Mouse (Mus musculus) MEL (cell line): Measurements from ENCODE around the gene Cldn19. TPM values are rescaled to one million over a fixed set of nuclear protein-coding genes. Genes with fewer than 3 reads are reported as not detected.

Experiments
- DNase-seq: peaks from one replicate; pipeline ENCODE4 v3.0.0; 2011; ENCODE audit warnings: low read depth, low spot score
- H3K27ac ChIP-seq: 2 replicates; pipeline ENCODE4 v1.5.1; 2012; ENCODE audit warnings: low read depth, mild to moderate bottlenecking, control low read depth, low read length, moderate library complexity; ENCODE audit not compliant: control insufficient read depth
- H3K27me3 ChIP-seq, 2 experiments: fragments of 150-350 bp in 1 of 2; sonication (generic) in 1 of 2; 2 replicates each; pipeline ENCODE4 v1.6.1; 2012; ENCODE audit warnings: low read length in 2 of 2, mild to moderate bottlenecking in 2 of 2, improper control_type of control experiment in 1 of 2, moderate library complexity in 1 of 2; ENCODE audit not compliant: insufficient read depth in 2 of 2, control insufficient read depth in 1 of 2
- H3K36me3 ChIP-seq, 2 experiments: 2 replicates each; pipeline ENCODE4 v1.6.1; 2012 to 2014; ENCODE audit warnings: low read length in 2 of 2, improper control_type of control experiment in 1 of 2, inconsistent platforms in 1 of 2, mild to moderate bottlenecking in 1 of 2; ENCODE audit not compliant: insufficient read depth in 2 of 2, control insufficient read depth in 1 of 2
- H3K4me1 ChIP-seq, 2 experiments: fragments of 150-350 bp in 1 of 2; sonication (generic) in 1 of 2; 2 replicates each; pipeline ENCODE4 v1.6.1; 2012; ENCODE audit warnings: low read length in 2 of 2, improper control_type of control experiment in 1 of 2, mild to moderate bottlenecking in 1 of 2; ENCODE audit not compliant: insufficient read depth in 2 of 2, control insufficient read depth in 1 of 2
- H3K4me3 ChIP-seq, 2 experiments: fragments of 150-350 bp in 1 of 2; sonication (generic) in 1 of 2; 2 replicates each; pipeline ENCODE4 v1.5.1; 2012; ENCODE audit warnings: low read depth in 2 of 2, low read length in 2 of 2, mild to moderate bottlenecking in 2 of 2, moderate library complexity in 2 of 2, control low read depth in 1 of 2, improper control_type of control experiment in 1 of 2; ENCODE audit not compliant: control insufficient read depth in 1 of 2, insufficient read depth in 1 of 2
- H3K79me2 ChIP-seq: 2 replicates; pipeline ENCODE4 v1.6.1; 2012; ENCODE audit warnings: mild to moderate bottlenecking, low read length, moderate library complexity; ENCODE audit not compliant: control insufficient read depth, poor library complexity, insufficient read depth
- H3K9ac ChIP-seq: 2 replicates; pipeline ENCODE4 v1.6.1; 2012; ENCODE audit warnings: low read depth, mild to moderate bottlenecking, control low read depth, low read length, moderate library complexity; ENCODE audit not compliant: control insufficient read depth, poor library complexity, severe bottlenecking
- H3K9me3 ChIP-seq: fragments of 150-350 bp; sonication (generic); replicated peaks from 2 replicates; pipeline ENCODE4 v1.6.1; 2012; ENCODE audit warnings: mild to moderate bottlenecking, low read length, improper control_type of control experiment, moderate library complexity; ENCODE audit not compliant: insufficient read depth
- BHLHE40 ChIP-seq: IDR thresholded peaks from 2 replicates; pipeline ENCODE4 v1.6.1; 2012; ENCODE audit warnings: low read depth, mild to moderate bottlenecking, inconsistent platforms, low read length, improper control_type of control experiment, borderline replicate concordance
- CHD1 ChIP-seq: IDR thresholded peaks from 2 replicates; pipeline ENCODE4 v1.6.1; 2012; ENCODE audit warnings: low read depth, mild to moderate bottlenecking, inconsistent platforms, low read length, improper control_type of control experiment
- CTCF ChIP-seq, 3 experiments: IDR thresholded peaks in 2 of 3; conservative IDR thresholded peaks in 1 of 3; 2 replicates each; pipeline ENCODE4 v1.5.1; 2011 to 2012; ENCODE audit warnings: low read length in 3 of 3, low read depth in 2 of 3, mild to moderate bottlenecking in 2 of 3, improper control_type of control experiment in 1 of 3, inconsistent platforms in 1 of 3, mixed read lengths in 1 of 3, moderate library complexity in 1 of 3; ENCODE audit not compliant: control insufficient read depth in 1 of 3, insufficient read depth in 1 of 3, poor library complexity in 1 of 3, severe bottlenecking in 1 of 3
- E2F4 ChIP-seq: IDR thresholded peaks from 2 replicates; pipeline ENCODE4 v1.6.1; 2011; ENCODE audit warnings: low read depth, low read length, improper control_type of control experiment, borderline replicate concordance
- ELF1 ChIP-seq: IDR thresholded peaks from 2 replicates; pipeline ENCODE4 v1.6.1; 2014; ENCODE audit warnings: low read depth, mild to moderate bottlenecking, inconsistent platforms, low read length, improper control_type of control experiment, moderate library complexity
- EP300 ChIP-seq, 2 experiments: IDR thresholded peaks; 2 replicates each; pipeline ENCODE4 v1.6.1; 2011; ENCODE audit warnings: improper control_type of control experiment in 2 of 2, low read length in 2 of 2, low read depth in 1 of 2, mild to moderate bottlenecking in 1 of 2
- GATA1 ChIP-seq: IDR thresholded peaks from 2 replicates; pipeline ENCODE4 v1.6.1; 2011; ENCODE audit warnings: low read depth, low read length, improper control_type of control experiment
- MAX ChIP-seq: IDR thresholded peaks from 2 replicates; pipeline ENCODE4 v1.6.1; 2011; ENCODE audit warnings: low read length, improper control_type of control experiment
- MEF2A ChIP-seq: IDR thresholded peaks from 2 replicates; pipeline ENCODE4 v1.6.1; 2014; ENCODE audit warnings: low read depth, mild to moderate bottlenecking, inconsistent platforms, low read length, improper control_type of control experiment; ENCODE audit not compliant: poor library complexity, insufficient replicate concordance, severe bottlenecking; ENCODE audit errors: extremely low read depth
- MYB ChIP-seq: IDR thresholded peaks from 2 replicates; pipeline ENCODE4 v1.6.1; 2011; ENCODE audit warnings: mild to moderate bottlenecking, low read depth, low read length, improper control_type of control experiment
- MYC ChIP-seq: IDR thresholded peaks from 2 replicates; pipeline ENCODE4 v1.6.1; 2011; ENCODE audit warnings: low read depth, mild to moderate bottlenecking, low read length, improper control_type of control experiment, moderate library complexity
- NRF1 ChIP-seq: IDR thresholded peaks from 2 replicates; pipeline ENCODE4 v1.6.1; 2014; ENCODE audit warnings: low read depth, mild to moderate bottlenecking, inconsistent platforms, low read length, improper control_type of control experiment, moderate library complexity; ENCODE audit not compliant: poor library complexity, insufficient read depth, severe bottlenecking
- POLR2A ChIP-seq, 2 experiments: IDR thresholded peaks; 2 replicates each; pipeline ENCODE4 v1.6.1; 2011 to 2012; ENCODE audit warnings: low read length in 2 of 2, mild to moderate bottlenecking in 2 of 2, control low read depth in 1 of 2, improper control_type of control experiment in 1 of 2, low read depth in 1 of 2, moderate library complexity in 1 of 2; ENCODE audit not compliant: control insufficient read depth in 1 of 2, insufficient read depth in 1 of 2, poor library complexity in 1 of 2
- POLR2AphosphoS2 ChIP-seq: IDR thresholded peaks from 2 replicates; pipeline ENCODE4 v1.6.1; 2011; ENCODE audit warnings: low read length, improper control_type of control experiment
- POLR2AphosphoS5 ChIP-seq: IDR thresholded peaks from 2 replicates; pipeline ENCODE4 v1.6.1; 2012; ENCODE audit warnings: low read depth, borderline replicate concordance, mild to moderate bottlenecking, inconsistent platforms, low read length, moderate library complexity, mixed read lengths
- RAD21 ChIP-seq: IDR thresholded peaks from 2 replicates; pipeline ENCODE4 v1.6.1; 2011; ENCODE audit warnings: mild to moderate bottlenecking, low read depth, low read length, improper control_type of control experiment
- RCOR1 ChIP-seq: IDR thresholded peaks from 2 replicates; pipeline ENCODE4 v1.6.1; 2012; ENCODE audit warnings: low read depth, mild to moderate bottlenecking, inconsistent platforms, low read length, improper control_type of control experiment
- SIN3A ChIP-seq: IDR thresholded peaks from 2 replicates; pipeline ENCODE4 v1.6.1; 2012; ENCODE audit warnings: low read length, improper control_type of control experiment, inconsistent platforms
- TAL1 ChIP-seq: IDR thresholded peaks from 2 replicates; pipeline ENCODE4 v1.6.1; 2012; ENCODE audit warnings: mild to moderate bottlenecking, inconsistent platforms, low read length, moderate library complexity, mixed read lengths
- TCF12 ChIP-seq: IDR thresholded peaks from 2 replicates; pipeline ENCODE4 v1.6.1; 2014; ENCODE audit warnings: low read depth, mild to moderate bottlenecking, inconsistent platforms, low read length, improper control_type of control experiment, moderate library complexity
- UBTF ChIP-seq: IDR thresholded peaks from 2 replicates; pipeline ENCODE4 v1.6.1; 2012; ENCODE audit warnings: low read depth, mild to moderate bottlenecking, inconsistent platforms, low read length, improper control_type of control experiment, moderate library complexity, borderline replicate concordance; ENCODE audit not compliant: insufficient read depth
- USF1 ChIP-seq: IDR thresholded peaks from 2 replicates; pipeline ENCODE4 v1.6.1; 2014; ENCODE audit warnings: low read depth, mild to moderate bottlenecking, inconsistent platforms, low read length, improper control_type of control experiment, moderate library complexity
- USF2 ChIP-seq, 2 experiments: IDR thresholded peaks; 2 replicates each; pipeline ENCODE4 v1.6.1; 2011 to 2012; ENCODE audit warnings: improper control_type of control experiment in 2 of 2, low read length in 2 of 2, borderline replicate concordance in 1 of 2, inconsistent platforms in 1 of 2, low read depth in 1 of 2, mild to moderate bottlenecking in 1 of 2; ENCODE audit not compliant: insufficient read depth in 1 of 2
- ZC3H11A ChIP-seq: IDR thresholded peaks from 2 replicates; pipeline ENCODE4 v1.6.1; 2012; ENCODE audit warnings: low read depth, mild to moderate bottlenecking, inconsistent platforms, low read length, improper control_type of control experiment
- ZKSCAN1 ChIP-seq: IDR thresholded peaks from 2 replicates; pipeline ENCODE4 v1.6.1; 2012; ENCODE audit warnings: low read depth, mild to moderate bottlenecking, inconsistent platforms, low read length, improper control_type of control experiment, moderate library complexity
- ZMIZ1 ChIP-seq: IDR thresholded peaks from 2 replicates; pipeline ENCODE4 v1.6.1; 2012; ENCODE audit warnings: low read depth, mild to moderate bottlenecking, inconsistent platforms, low read length, improper control_type of control experiment, moderate library complexity
- polyA plus RNA-seq, 2 experiments: library from polyadenylated mRNA; stranded (reverse) in 1 of 2; unstranded in 1 of 2; fragments of >175 nt in 1 of 2; fragments of >200 nt in 1 of 2; gene quantifications; 2 replicates each; pipeline versions ENCODE4 v1.2.1 to v1.2.4; 2012; ENCODE audit warnings: low replicate concordance in 2 of 2, low read depth in 1 of 2; ENCODE audit not compliant: insufficient read length in 2 of 2, insufficient read depth in 1 of 2, missing spikeins in 1 of 2
- total RNA-seq: library from RNA; depleted of rRNA; stranded (reverse); fragments of 300-350 nt; gene quantifications from 2 replicates; pipeline ENCODE4 v1.2.3, GENCODE M21; 2012

Cldn19 gene
- total and polyA plus RNA-seq, 3 experiments: not detected

DNA sequence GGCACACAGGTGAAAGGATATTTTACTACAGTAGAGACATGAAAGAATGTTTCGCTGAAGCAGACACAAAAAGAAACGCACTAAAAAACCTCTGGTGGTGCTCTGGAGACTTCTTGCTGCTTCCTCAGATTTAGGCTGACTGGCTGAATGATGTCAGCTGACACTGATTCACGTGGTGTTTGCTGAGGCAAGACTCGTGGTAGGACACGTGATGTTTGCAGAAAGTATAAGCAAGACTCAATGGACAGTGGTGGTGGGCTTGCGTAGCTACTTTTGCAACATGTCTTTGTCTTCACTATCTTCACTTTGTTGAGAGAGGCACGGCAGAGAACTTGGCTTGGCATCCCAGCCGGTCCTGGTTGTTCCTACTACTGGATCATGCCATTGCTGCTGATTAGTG is 48.1 kb downstream of the Cldn19 start:
- no peaks in the 10 kb centered on the region for H3K79me2 ChIP-seq
- no peaks in the 10 kb centered on the region for H3K27me3 ChIP-seq
- no peaks in the 10 kb centered on the region for H3K36me3 ChIP-seq
- H3K4me1 ChIP-seq: no peaks in the 10 kb centered on the region
- no peaks in the 10 kb centered on the region for H3K9me3 ChIP-seq
- H3K4me3 ChIP-seq: no peak overlapping the region
- no peak for DNase-seq
- TF ChIP-seq SIN3A (no peak), ZC3H11A (no peak), CHD1 (no peak), MEF2A (no peak), RCOR1 (no peak), E2F4 (no peak), GATA1 (no peak), ZKSCAN1 (no peak), USF1 (no peak), EP300 (IDR thresholded peaks at IDR 0.05; ENCODE audit: low read depth in 1 of 2, low read length in 2 of 2) (no peak), CTCF (IDR thresholded peaks at IDR 0.05 in 2 of 3, conservative IDR thresholded peaks at IDR 0.05 in 1 of 3; ENCODE audit: control insufficient read depth in 1 of 3, insufficient read depth in 1 of 3, low read depth in 2 of 3, low read length in 3 of 3, poor library complexity in 1 of 3, severe bottlenecking in 1 of 3) (no peak), UBTF (no peak), RAD21 (no peak), POLR2AphosphoS2 (no peak), BHLHE40 (no peak), POLR2AphosphoS5 (no peak), ELF1 (no peak)
- H3K27ac ChIP-seq: no peak overlapping the region
- no peak overlapping the region for H3K9ac ChIP-seq

DNA sequence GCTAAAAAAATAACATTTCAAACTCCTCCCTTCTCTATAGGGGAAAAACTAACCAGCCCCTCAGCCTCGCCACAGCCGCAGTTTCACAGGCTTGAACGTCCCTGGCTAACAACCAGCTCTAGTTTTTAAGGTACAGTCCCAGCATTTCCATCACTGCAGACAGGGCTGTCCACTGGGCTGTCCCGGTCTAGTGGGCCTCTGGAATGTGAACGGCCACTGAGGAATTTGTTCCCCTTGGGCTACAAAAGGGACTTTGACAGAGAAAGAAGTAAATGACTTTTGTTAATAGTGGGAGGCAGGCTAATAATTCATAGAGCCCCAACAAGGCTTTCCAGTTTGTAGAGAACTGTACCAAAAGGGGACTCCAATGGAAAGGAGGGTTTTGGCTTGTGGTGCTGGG is 50.2 kb downstream of the Cldn19 start:
- TF ChIP-seq USF1 (no peak), RAD21 (no peak), TCF12 (no peak), NRF1 (no peak), MAX (no peak), TAL1 (no peak), MYB (no peak), BHLHE40 (no peak), ZKSCAN1 (no peak), POLR2A (IDR thresholded peaks at IDR 0.05; ENCODE audit: control insufficient read depth in 1 of 2, insufficient read depth in 1 of 2, low read depth in 1 of 2, low read length in 2 of 2, poor library complexity in 1 of 2) (no peak), MYC (no peak), USF2 (IDR thresholded peaks at IDR 0.05; ENCODE audit: borderline replicate concordance in 1 of 2, insufficient read depth in 1 of 2, low read depth in 1 of 2, low read length in 2 of 2) (no peak), ZMIZ1 (no peak), CHD1 (no peak)
- H3K36me3 ChIP-seq: no peaks in the 10 kb centered on the region
- no peak overlapping the region for H3K9ac ChIP-seq
- H3K4me3 ChIP-seq: no peak overlapping the region
- no peaks in the 10 kb centered on the region for H3K79me2 ChIP-seq
- H3K27me3 ChIP-seq: no peaks in the 10 kb centered on the region
- no peak for DNase-seq
- H3K4me1 ChIP-seq: no peaks in the 10 kb centered on the region
- no peak overlapping the region for H3K27ac ChIP-seq
- no peaks in the 10 kb centered on the region for H3K9me3 ChIP-seq
